Mouse (Mus musculus): ENCODE data around the gene Gm11020. TPM values are rescaled to one million over a fixed set of nuclear protein-coding genes. Genes with fewer than 3 reads are reported as not detected.
"Not testable (repeated sequence)": the region's sequence is repeated elsewhere in the genome, so short reads cannot be mapped to it uniquely, and the experiment has no call there.

The Gm11020 gene
- total RNA-seq (2021) = not detected

DNA sequence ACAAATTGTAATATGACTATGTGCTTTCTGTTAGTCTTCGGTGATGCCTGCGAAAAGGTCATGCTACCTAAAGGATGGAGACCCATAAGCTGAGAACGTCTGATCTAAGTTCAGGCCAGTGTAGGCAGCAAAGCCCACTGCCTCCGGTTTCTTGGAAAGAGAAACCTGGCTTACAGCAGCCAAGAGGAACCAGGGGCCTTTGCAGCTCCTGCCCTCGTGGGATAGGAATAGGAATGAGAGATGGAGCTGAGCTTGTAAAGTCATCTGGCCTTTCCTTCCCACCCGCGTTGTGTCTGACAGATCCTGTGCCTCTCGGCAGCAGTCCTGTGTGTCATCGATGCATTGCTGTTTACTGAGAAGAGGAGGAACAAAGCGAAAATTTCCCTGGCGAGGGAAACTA is at the start of gene Gm11020:
Gene Gm11020, plus strand, starts transcription at position 301 of the 400 bp plus-strand sequence.
- not testable (repeated sequence) for DNase-seq (ENCODE audit: extremely low spot score in 1 of 2, low spot score in 1 of 2)

DNA sequence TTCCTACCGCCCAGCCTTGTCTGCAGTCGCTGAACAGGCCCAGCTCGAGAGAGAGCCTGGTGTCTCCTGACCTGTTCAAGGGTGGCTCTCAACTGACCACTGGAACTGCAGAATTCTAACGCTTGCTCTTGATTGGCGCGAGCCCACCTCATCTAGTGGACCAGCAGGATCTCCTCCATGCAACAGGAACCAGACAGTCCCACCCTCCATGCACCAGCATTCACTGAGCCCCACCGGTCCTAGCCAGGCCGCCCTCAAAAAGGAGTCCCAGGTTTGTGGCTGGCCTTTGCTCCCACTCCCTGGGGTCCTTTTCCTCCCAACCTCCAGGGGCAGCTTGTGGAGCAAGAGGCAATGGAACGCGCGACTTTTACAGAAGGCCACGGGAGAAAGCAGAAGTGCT is 28.3 kb upstream of the Gm11020 start, which contains the start of gene Cmtm2a:
Gene Cmtm2a, minus strand, starts transcription at position 101 of the 400 bp plus-strand sequence.
- DNase-seq (ENCODE audit: extremely low spot score in 1 of 2, low spot score in 1 of 2) = not testable (repeated sequence)

DNA sequence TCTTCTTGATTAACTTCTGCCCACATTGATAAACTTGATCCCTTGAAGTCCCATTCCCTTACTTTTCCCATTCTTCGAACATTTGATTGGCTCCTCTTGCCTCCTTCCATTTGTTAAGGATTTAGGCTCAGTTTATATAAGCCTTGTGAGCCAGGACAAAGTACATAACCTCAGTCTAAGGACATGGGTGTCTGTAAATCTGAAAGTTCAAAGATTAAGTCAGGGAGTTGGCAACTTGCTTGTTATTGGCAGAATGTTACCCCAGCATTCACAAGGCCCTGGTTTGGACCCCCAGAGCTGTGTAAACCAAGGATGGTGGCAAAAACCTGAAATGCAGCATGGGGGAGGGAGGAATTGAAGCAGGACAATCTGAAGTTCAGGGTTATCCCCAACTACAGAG is 27.0 kb upstream of the Gm11020 start:
- no peak for DNase-seq (ENCODE audit: extremely low spot score in 1 of 2, low spot score in 1 of 2)

DNA sequence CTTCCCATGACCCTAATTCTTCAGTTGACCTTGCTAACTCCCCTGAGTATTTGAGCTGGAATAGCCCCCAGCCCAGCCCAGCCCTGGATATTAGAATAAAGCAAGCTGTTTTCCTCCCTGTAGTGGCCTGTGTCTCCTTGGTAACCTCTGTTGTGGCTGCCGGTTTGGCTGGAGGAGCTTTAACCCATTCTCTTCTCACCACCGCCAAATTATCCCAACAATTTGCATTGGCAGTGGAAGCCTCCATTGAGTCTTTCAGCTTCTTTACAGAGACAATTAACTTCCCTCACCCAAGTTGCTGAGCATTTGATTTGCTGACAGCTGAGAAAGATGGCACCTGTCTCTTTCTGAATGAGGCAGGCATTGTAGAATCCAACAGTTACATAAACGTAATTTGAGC is 19.8 kb upstream of the Gm11020 start:
- not testable (repeated sequence) for DNase-seq (ENCODE audit: extremely low spot score in 1 of 2, low spot score in 1 of 2)

DNA sequence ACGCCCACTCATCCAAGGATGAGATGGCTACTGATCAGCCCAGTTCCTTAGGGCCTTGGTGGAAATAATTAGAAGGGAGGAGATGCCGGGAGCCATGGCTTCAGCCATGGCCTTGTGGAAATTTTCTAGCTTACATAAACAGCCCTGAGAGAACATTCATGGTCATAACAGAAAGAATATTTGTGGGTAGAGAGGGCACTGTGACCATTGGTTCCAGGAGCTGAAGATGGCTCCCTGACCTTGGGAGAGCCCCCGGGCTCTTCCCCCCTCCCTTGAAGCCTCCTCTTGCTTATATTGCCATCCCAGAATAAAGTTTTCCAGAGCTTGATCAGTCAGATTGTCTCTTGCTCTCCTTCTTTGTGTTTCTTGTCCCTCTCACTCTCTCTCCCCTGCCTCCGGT is 18.8 kb upstream of the Gm11020 start:
- not testable (repeated sequence) for DNase-seq (ENCODE audit: extremely low spot score in 1 of 2, low spot score in 1 of 2)

DNA sequence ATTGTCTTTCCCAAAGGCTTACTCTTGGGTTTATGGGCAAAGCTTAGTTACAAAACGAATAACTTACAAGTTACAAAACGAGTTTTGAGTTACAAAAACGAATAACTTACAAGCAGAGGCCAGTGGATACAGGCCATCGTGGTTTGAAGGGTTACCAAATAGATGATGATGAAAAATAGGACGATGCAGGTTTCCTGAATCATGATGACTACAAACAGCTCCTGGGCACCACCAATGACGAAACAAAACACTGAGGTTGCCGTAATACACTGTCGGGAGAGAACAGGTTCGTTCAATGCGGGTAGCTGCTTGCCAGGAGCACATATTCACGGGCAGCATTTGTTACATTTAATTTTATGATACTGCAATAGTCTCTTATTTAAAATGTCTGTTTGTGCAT is 16.4 kb upstream of the Gm11020 start:
- no peak for DNase-seq (ENCODE audit: extremely low spot score in 1 of 2, low spot score in 1 of 2)

DNA sequence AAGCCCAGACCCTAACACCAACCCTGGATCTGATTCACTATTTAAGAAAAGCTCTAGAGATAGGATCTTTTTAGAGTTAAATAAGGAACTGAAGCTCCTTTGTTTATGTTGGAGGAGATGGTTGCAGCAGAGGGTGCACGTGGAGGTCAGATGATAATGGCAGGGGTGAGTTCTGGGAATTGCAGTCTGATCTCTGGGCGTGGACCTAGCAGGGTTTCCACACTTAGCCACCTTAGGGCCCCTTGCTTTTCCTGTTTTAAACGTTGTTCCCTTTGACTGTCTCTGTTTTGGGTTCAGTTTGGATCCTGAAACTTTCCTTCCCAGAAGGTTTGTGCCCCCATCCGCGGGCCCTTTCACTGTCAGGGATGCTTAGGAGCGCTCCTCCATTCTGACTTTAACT is 13.0 kb upstream of the Gm11020 start:
- not testable (repeated sequence) for DNase-seq (ENCODE audit: extremely low spot score in 1 of 2, low spot score in 1 of 2)

DNA sequence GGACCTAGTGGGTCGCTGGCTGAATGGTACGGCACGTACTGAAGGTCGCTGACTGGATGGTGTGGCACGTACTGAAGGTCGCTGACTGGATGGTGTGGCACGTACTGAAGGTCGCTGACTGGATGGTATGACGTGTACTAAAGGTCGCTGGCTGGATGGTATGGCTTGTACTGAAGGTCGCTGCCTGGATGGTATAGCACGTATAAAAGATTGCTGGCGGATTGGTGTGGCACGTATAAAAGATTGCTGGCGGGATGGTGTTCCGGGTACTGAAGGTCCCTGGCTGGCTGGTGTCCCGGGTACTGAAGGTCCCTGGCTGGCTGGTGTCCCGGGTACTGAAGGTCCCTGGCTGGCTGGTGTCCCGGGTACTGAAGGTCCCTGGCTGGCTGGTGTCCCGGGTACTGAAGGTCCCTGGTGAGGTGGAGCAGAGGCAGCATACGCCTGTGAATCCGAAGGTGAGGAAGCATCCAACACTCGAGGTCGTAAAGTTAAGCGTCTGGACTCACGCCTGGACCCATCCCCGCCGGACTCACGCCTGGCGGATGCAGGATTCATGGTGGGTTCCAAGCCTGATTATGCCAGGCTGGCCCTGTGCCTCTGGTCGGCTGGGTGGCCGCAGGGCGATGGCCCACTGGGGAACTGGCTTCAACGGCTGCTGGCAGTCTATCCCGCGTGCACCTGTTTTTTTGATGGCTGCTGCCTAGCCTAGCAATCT is 11.8 kb upstream of the Gm11020 start, which contains the start of the genes Gm45711 and Cmtm1:
Gene Gm45711, minus strand, starts transcription at position 641 of the 715 bp plus-strand sequence.
Gene Cmtm1, minus strand, starts transcription at position 705 of the 715 bp plus-strand sequence.
- DNase-seq (ENCODE audit: extremely low spot score in 1 of 2, low spot score in 1 of 2) = not testable (repeated sequence)

DNA sequence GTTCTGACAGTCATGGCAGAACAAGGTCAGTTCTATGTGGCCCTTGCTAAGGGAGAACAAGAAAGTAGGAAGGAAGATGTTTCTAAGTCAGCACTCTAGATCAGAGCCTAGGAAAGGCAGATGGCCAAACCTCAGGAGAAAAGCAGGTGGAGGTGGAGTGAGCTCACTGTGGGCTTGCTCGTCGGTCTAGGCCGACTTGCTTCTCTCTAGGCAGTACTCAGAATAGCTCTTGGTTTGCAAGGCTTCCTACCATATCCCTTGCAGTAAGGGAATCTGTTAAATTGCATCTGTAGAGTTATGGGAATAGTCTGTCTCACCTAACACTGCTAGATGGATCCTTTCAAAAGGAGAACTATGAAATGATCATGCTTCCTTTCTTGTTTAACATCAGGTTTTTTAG is 9.3 kb upstream of the Gm11020 start:
- not testable (repeated sequence) for DNase-seq (ENCODE audit: extremely low spot score in 1 of 2, low spot score in 1 of 2)

DNA sequence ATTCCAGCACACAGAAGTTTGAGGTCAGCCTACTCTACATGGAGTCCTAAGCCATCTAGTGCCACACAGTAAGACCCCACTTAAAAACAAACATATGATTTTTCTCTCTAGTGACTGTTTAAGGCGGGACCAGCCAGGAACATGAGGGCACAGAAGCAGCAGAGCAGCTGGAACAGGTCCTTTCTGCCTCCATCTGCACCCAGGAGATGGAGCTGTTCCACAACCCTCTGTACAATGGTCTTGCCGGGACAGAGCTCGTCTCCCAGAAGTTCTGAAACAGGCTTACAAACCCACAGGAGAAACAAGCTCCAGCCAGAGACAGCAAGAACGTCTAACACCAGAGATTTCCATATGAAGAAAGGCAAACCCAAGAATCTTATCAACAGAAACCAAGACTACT is 8.1 kb upstream of the Gm11020 start:
- DNase-seq (ENCODE audit: extremely low spot score in 1 of 2, low spot score in 1 of 2) = peak in 1 of 2 experiments; percentile 21

DNA sequence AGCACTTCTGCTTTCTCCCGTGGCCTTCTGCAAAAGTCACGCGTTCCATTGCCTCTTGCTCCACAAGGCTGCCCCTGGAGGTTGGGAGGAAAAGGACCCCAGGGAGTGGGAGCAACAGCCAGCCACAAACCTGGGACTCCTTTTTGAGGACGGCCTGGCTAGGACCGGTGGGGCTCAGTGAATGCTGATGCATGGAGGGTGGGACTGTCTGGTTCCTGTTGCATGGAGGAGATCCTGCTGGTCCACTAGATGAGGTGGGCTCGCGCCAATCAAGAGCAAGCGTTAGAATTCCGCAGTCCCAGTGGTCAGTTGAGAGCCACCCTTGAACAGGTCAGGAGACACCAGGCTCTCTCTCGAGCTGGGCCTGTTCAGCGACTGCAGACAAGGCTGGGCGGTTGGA is 563 bp downstream of the Gm11020 start, which contains the start of gene Cmtm2b:
Gene Cmtm2b, plus strand, starts transcription at position 301 of the 400 bp plus-strand sequence.
- DNase-seq (ENCODE audit: extremely low spot score in 1 of 2, low spot score in 1 of 2) = not testable (repeated sequence)

DNA sequence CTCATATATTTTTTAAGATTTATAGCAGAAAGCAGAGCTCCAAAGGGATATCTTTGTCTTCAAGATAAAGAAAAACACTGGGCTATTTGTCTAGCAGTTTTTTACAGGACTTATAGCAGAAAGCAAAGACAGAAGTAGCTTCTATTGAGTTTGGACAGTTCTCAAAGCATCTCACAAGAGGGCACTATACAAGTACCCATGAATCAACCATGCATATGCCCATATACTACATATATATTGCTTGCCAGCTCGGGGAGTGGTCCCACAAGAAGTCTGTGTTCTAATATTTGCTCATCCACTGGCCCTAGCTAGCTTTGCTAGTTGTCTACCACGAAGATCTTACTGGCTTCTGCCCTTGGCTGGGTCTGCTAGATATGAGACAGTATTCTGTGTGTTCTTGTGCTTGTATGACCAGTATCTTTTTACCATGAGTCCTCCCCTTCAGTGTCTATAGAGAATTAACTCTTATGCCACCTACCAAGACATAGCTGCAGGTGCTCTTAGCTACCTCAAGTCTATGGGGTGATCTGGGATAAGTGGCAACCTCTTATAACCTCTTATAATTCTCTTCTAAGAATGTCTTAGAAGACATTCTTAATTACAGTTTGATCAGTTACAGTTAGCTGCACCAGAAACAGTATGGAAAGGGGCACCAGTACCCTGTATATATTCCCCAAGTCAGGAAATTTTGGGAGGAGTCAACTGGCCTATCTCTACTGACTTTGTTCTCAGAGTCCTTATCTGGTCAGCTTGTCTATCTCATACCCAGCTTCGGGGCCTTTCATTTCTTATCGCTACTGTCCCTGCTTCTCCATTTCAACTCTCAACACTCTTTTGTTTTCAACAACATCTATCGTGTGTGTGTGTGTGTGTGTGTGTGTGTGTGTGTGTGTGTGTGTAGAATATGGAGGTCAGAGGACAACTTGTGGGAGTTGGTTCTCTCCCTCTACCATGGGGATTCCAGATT is 11.6 kb downstream of the Gm11020 start:
- no peak for DNase-seq (ENCODE audit: extremely low spot score in 1 of 2, low spot score in 1 of 2)

DNA sequence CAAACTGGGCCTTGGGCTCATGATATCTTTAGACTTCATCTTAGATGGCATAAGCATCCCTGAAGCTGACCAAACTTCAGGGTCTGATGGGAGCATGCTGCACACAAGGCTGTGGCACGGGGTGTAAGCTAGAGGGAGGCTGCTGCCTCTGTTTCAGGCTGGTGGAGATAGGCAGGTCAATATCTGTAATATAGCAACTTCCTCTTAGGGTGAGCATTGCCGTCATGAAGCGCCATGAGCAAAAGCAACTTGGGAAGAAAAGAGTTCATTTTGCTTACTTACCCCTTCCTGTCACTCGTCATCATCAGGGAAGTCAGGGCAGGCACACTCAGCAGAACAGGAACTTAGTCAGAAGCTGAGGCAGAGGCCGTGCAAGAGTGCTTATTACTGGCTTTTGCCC is 12.4 kb downstream of the Gm11020 start:
- no peak for DNase-seq (ENCODE audit: extremely low spot score in 1 of 2, low spot score in 1 of 2)

DNA sequence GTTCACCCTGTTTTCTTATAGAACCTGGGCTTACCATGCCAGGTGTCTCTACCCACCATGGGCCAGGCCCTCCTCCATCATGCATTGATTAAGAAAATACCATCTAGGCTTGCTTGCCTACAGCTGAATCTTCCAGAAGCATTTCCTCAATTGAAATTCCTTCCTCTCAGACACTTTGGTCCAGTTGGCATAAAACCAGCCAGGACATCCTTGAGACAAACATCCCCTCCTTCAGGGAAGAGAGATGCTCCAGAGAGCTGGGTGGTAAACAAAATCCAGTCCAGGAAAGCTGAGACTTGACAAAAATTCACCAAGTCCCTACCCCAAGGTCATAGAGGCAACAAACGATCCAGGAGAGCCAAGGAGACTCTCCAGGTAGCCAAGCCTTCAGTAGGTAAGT is 12.8 kb downstream of the Gm11020 start:
- no peak for DNase-seq (ENCODE audit: extremely low spot score in 1 of 2, low spot score in 1 of 2)

DNA sequence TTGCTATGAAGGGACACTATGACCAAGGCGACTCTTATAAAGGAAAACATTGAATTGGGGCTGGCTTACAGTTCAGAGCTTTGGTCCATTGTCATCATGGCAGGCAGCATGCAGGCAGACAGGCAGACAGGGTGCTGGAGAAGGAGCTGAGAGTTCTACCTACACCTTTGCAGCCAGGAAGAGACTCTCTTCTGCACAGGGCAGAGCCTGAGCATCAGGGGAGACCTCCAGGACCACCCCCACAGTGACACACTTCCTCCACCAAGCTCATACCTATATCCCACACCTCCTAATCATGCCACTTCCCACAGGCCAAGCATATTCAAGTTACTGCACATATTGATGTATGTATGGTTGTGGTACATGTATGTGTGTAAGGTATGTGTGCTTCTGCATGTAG is 15.4 kb downstream of the Gm11020 start:
- DNase-seq (ENCODE audit: extremely low spot score in 1 of 2, low spot score in 1 of 2) = no peak

DNA sequence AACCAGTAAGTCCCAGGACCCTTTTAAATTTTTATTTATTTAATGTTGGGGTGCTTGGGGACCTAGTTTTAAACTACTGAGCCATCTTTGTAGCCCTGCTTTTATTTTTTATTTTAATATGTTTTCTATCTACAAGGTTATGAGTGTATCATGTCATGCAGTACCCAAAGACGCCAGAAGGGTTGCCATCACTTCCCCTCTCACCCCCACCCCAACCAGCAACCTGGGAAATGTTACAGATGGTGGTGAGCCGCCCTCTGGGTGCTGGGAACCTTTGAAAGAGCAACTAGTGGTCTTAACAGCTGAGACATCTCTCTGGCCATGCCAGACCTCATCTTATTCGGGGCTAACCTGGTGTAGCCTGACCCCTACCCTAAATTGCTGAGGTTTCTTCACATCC is 16.5 kb downstream of the Gm11020 start:
- DNase-seq (ENCODE audit: extremely low spot score in 1 of 2, low spot score in 1 of 2) = no peak

DNA sequence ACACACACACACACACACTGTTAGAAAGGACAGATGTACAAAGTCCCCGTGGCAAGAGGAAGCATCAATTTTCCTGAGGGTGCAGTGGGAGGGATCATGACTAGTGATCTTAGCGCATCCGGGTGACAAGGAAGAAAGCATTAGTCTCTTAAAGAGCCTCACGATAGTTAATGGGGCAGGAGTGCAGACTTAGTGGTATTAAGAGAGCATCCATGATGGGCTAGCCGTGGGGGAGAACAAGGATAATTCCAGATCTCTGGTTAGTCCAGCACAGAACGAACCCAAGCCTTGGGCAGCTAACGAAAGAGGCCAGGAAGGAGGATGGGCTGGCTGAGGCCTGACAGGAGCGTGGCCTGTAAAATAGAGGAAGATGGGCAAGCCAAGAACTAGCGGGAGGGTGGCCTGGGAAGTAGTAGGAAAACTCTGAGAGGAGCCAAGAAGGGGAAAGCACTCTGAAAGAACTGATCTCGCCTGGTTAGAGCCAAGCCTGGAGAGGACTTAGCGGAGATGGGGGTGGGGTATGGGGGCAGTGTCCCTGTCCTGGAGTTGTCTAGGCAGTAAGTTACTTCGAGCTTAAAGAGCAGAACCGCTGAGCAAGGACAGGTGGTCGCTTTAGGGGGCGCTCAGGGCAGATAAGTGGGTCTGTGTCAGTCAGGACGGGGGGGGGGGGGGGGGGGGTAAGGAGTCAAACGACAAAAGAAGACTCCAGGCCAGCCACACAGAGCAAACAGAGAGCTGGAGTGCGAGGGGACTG is 18.0 kb downstream of the Gm11020 start, which contains the start of gene Cmtm3:
Gene Cmtm3, plus strand, starts transcription at position 182 of the 754 bp plus-strand sequence.
- DNase-seq (ENCODE audit: extremely low spot score in 1 of 2, low spot score in 1 of 2) = no peak

DNA sequence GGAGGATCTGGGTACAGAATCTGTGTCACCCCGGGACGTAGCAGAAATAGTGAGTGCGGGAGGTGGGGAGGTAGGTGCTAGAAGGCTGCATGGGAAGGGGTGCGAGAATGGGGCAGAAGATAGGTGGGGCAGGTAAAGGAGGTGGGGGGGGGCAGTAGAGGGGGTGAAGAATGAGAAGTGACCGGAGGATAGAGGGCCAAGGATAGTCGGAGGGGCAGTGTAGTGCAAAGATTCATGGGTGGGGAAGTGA is 18.5 kb downstream of the Gm11020 start:
- DNase-seq (ENCODE audit: extremely low spot score in 1 of 2, low spot score in 1 of 2) = no peak

DNA sequence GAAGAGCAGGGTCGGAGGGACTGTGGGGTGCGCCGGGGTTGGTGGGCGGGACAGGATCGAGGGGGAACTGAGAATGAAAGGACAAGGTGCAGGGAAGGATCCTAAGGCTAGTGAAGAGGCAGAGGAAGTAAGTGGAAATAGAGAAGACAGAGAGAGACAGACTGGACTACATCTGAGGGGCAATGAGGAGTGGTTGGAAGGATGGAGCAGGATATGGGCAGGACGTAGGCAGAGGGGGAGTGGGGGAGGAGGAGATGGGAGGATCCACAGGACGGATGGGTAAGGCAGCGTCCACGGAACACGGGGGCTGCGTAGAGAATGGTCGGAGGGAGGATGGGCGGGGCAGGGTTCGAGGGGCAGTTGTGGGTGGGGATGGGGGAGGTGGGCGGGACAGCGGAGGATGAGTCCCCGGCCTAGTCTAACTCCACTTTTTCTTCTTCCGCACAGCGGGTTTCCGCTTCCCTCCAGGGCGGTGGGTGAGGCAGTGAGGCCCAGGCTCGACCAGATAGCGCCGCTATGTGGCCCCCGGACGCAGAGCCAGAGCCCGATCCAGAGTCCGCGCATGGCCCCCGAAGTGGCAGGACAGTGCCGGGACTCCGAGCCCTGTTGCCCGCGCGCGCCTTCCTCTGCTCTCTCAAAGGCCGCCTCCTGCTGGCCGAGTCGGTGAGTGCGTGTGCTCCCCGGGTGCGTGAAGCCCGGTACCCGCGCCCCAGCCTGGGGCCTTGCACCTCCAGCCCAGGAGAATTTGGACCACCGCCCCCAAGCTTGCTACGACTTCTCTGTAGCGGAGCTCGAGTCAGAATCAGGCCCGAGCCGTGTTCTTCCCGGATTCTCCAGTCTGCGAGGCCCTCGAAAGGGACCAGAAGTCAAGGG is 19.1 kb downstream of the Gm11020 start:
- peak; percentile 50 to 65 for DNase-seq (ENCODE audit: extremely low spot score in 1 of 2, low spot score in 1 of 2)
